Comparison of ENCODE assay signal across 8 mouse cellular contexts in the genomic region with DNA sequence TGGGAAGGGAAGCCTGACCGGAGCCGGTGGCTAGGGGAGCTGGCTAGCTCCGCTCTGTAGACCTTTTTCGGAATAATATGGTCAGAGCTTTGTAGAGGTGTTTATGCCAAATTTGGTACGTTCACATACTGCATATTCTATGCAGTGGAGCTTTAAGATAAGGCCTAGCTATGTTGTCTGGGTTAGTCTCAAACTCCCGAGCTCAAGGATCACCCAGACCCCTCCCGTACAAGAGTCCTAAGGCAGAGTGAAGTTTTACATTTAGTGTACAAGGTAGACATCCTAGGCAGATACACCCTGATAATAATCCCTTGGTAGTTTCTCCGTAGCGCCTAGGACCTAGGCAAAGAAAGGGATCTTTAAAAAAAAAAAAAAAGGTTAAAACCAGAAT. TPM values are rescaled to one million over a fixed set of nuclear protein-coding genes. Genes with fewer than 3 reads are reported as not detected.
DNase-seq lines count a peak whose midpoint lies in the region; ATAC-seq and TF ChIP-seq lines count a peak whose summit lies in the region.

No protein-coding gene starts in this region.

- H3K9me3 ChIP-seq in kidney, embryonic 16.5 days (ENCODE audit: low read length) = no peaks in the 10 kb centered on the region
- H3K9me3 ChIP-seq in hindbrain, postnatal 0 days (ENCODE audit: low read length) = no peaks in the 10 kb centered on the region
- H3K9me3 ChIP-seq in midbrain, embryonic 15.5 days = no peaks in the 10 kb centered on the region

- 11% methylated on average over 9 of the region's 9 CpGs for WGBS in kidney, embryonic 16.5 days
- 6% methylated on average over 9 of the region's 9 CpGs for WGBS in hindbrain, postnatal 0 days
- 6% methylated on average over 9 of the region's 9 CpGs for WGBS in midbrain, embryonic 15.5 days

- H3K4me2 ChIP-seq in kidney, embryonic 16.5 days (replicated peaks; ENCODE audit: low read depth, low read length) = peak overlapping the region; percentile 59
- peak overlapping the region; percentile 69 for H3K4me2 ChIP-seq in hindbrain, postnatal 0 days (ENCODE audit: low read depth, low read length)
- peak overlapping the region; percentile 72 for H3K4me2 ChIP-seq in midbrain, embryonic 15.5 days

- H3K9ac ChIP-seq in kidney, embryonic 16.5 days (replicated peaks; ENCODE audit: low read length) = peak overlapping the region; percentile 94
- H3K9ac ChIP-seq in hindbrain, postnatal 0 days (replicated peaks; ENCODE audit: low read length) = peak overlapping the region; percentile 82
- H3K9ac ChIP-seq in midbrain, embryonic 15.5 days = peak overlapping the region; percentile 92

- H3K36me3 ChIP-seq in kidney, embryonic 16.5 days (ENCODE audit: insufficient read depth, low read length) = no peaks in the 10 kb centered on the region; the same call in 1 of the 2 replicates
- no peaks in the 10 kb centered on the region for H3K36me3 ChIP-seq in hindbrain, postnatal 0 days (ENCODE audit: insufficient read depth, low read length)
- H3K36me3 ChIP-seq in midbrain, embryonic 15.5 days (replicated peaks) = 0 out of 2 replicates have a peak, but pooled peaks cover 3% of the 10 kb centered on the region

- peaks cover 8% of the 10 kb centered on the region for H3K4me1 ChIP-seq in kidney, embryonic 16.5 days (ENCODE audit: insufficient read depth, low read length)
- no peaks in the 10 kb centered on the region for H3K4me1 ChIP-seq in brown adipose tissue, adult 24 weeks (ENCODE audit: control insufficient read depth, insufficient read depth, insufficient read length, low read length)
- peaks cover 7% of the 10 kb centered on the region; the same call in 1 of the 2 replicates for H3K4me1 ChIP-seq in hindbrain, postnatal 0 days (ENCODE audit: insufficient read depth, low read length)
- H3K4me1 ChIP-seq in midbrain, embryonic 15.5 days = peaks cover 6% of the 10 kb centered on the region

- no peaks in the 10 kb centered on the region for H3K27me3 ChIP-seq in kidney, embryonic 16.5 days (ENCODE audit: insufficient read depth, low read length)
- H3K27me3 ChIP-seq in hindbrain, postnatal 0 days (ENCODE audit: insufficient read depth, low read length) = no peaks in the 10 kb centered on the region
- H3K27me3 ChIP-seq in midbrain, embryonic 15.5 days (replicated peaks) = 0 out of 2 replicates have a peak, but pooled peaks cover under 1% of the 10 kb centered on the region

- peak overlapping the region; percentile 96 for H3K27ac ChIP-seq in kidney, embryonic 16.5 days (ENCODE audit: low read length)
- peak overlapping the region; percentile 71; the same call in 1 of the 2 replicates for H3K27ac ChIP-seq in brown adipose tissue, adult 24 weeks (replicated peaks; ENCODE audit: low read depth, low read length)
- H3K27ac ChIP-seq in hindbrain, postnatal 0 days = peak overlapping the region; percentile 93
- peak overlapping the region; percentile 91 for H3K27ac ChIP-seq in midbrain, embryonic 15.5 days

- no peak for DNase-seq in kidney, adult 11 months
- DNase-seq in hindbrain, postnatal 0 days (ENCODE audit: low spot score) = no peak
- DNase-seq in spleen, postnatal 10 days (ENCODE audit: low spot score in 2 of 2) = no peak
- no peak for DNase-seq in adrenal gland, adult (ENCODE audit: inconsistent age in 2 of 2, low spot score in 1 of 2)
- no peak for DNase-seq in natural killer cell, adult 2 months (ENCODE audit: low spot score in 2 of 2)

- ATAC-seq in kidney, embryonic 16.5 days (ENCODE audit: low FRiP score, low TSS enrichment) = no peak; the same call in 1 of the 2 replicates
- ATAC-seq in hindbrain, postnatal 0 days = peak; percentile 41; the same call in 1 of the 2 replicates
- ATAC-seq in midbrain, embryonic 15.5 days (replicated peaks) = peak; percentile 66

- no peak for TF ChIP-seq CTCF in hindbrain, postnatal 0 days (IDR thresholded peaks at IDR 0.05; ENCODE audit: low read depth)

- H3K4me3 ChIP-seq in kidney, embryonic 16.5 days (ENCODE audit: low read length) = peak overlapping the region; percentile 75
- H3K4me3 ChIP-seq in brown adipose tissue, adult 24 weeks (ENCODE audit: insufficient read depth, low read depth, low read length) = peak overlapping the region; percentile 87
- peak overlapping the region; percentile 71 for H3K4me3 ChIP-seq in hindbrain, postnatal 0 days (ENCODE audit: low read length)
- peak overlapping the region; percentile 81 for H3K4me3 ChIP-seq in midbrain, embryonic 15.5 days

RNA-seq across cellular contexts. Expression of gene Pstk, which starts 0.5 kb away (rescaled TPM):
- 65.1 and 66.1 TPM in 2 replicates for polyA plus RNA-seq in kidney, embryonic 16.5 days (2015; fragmentation: Nextera tagmentation; extraction: Ambion mirVana)
- 58.6 and 109 TPM in 2 replicates for polyA plus RNA-seq in brown adipose tissue, adult 24 weeks (2012; ENCODE audit: insufficient read depth, insufficient read length, missing spikeins)
- total RNA-seq in hindbrain, postnatal 0 days (2014; rRNA removed) = 39.9 and 52.5 TPM in 2 replicates
- polyA plus RNA-seq in hindbrain, postnatal 0 days (2015; fragmentation: Nextera tagmentation; extraction: Ambion mirVana) = 53.5 and 55.8 TPM in 2 replicates
- polyA plus RNA-seq in midbrain, embryonic 15.5 days (2015; fragmentation: Nextera tagmentation; extraction: Ambion mirVana) = 50.5 and 50.7 TPM in 2 replicates

RNA-seq across cellular contexts. Expression of gene 2310057M21Rik, which starts 8.9 kb away (rescaled TPM):
- polyA plus RNA-seq in kidney, embryonic 16.5 days (2015; fragmentation: Nextera tagmentation; extraction: Ambion mirVana) = 20.4 and 22.0 TPM in 2 replicates
- polyA plus RNA-seq in brown adipose tissue, adult 24 weeks (2012; ENCODE audit: insufficient read depth, insufficient read length, missing spikeins) = 7.6 and 11.7 TPM in 2 replicates
- 27.4 and 47.8 TPM in 2 replicates for total RNA-seq in hindbrain, postnatal 0 days (2014; rRNA removed)
- polyA plus RNA-seq in hindbrain, postnatal 0 days (2015; fragmentation: Nextera tagmentation; extraction: Ambion mirVana) = 20.3 and 26.2 TPM in 2 replicates
- 29.1 and 32.0 TPM in 2 replicates for polyA plus RNA-seq in midbrain, embryonic 15.5 days (2015; fragmentation: Nextera tagmentation; extraction: Ambion mirVana)

RNA-seq across cellular contexts. Expression of gene Fam24a, which starts 37.8 kb away (rescaled TPM):
- not detected in 2 replicates for polyA plus RNA-seq in kidney, embryonic 16.5 days (2015; fragmentation: Nextera tagmentation; extraction: Ambion mirVana)
- polyA plus RNA-seq in brown adipose tissue, adult 24 weeks (2012; ENCODE audit: insufficient read depth, insufficient read length, missing spikeins) = not detected in 2 replicates
- not detected in 2 replicates for total RNA-seq in hindbrain, postnatal 0 days (2014; rRNA removed)
- polyA plus RNA-seq in hindbrain, postnatal 0 days (2015; fragmentation: Nextera tagmentation; extraction: Ambion mirVana) = 0.29 and 0.44 TPM in 2 replicates
- polyA plus RNA-seq in midbrain, embryonic 15.5 days (2015; fragmentation: Nextera tagmentation; extraction: Ambion mirVana) = not detected in 2 replicates

RNA-seq across cellular contexts. Expression of gene Ikzf5, which starts 38.9 kb away (rescaled TPM):
- polyA plus RNA-seq in kidney, embryonic 16.5 days (2015; fragmentation: Nextera tagmentation; extraction: Ambion mirVana) = 13.9 and 15.8 TPM in 2 replicates
- 12.8 and 16.4 TPM in 2 replicates for polyA plus RNA-seq in brown adipose tissue, adult 24 weeks (2012; ENCODE audit: insufficient read depth, insufficient read length, missing spikeins)
- total RNA-seq in hindbrain, postnatal 0 days (2014; rRNA removed) = 14.3 and 16.1 TPM in 2 replicates
- 10.2 and 11.3 TPM in 2 replicates for polyA plus RNA-seq in hindbrain, postnatal 0 days (2015; fragmentation: Nextera tagmentation; extraction: Ambion mirVana)
- polyA plus RNA-seq in midbrain, embryonic 15.5 days (2015; fragmentation: Nextera tagmentation; extraction: Ambion mirVana) = 10.1 and 12.5 TPM in 2 replicates

RNA-seq across cellular contexts. Expression of gene Acadsb, which starts 38.9 kb away (rescaled TPM):
- 110 and 115 TPM in 2 replicates for polyA plus RNA-seq in kidney, embryonic 16.5 days (2015; fragmentation: Nextera tagmentation; extraction: Ambion mirVana)
- 240 and 287 TPM in 2 replicates for polyA plus RNA-seq in brown adipose tissue, adult 24 weeks (2012; ENCODE audit: insufficient read depth, insufficient read length, missing spikeins)
- 24.2 and 27.3 TPM in 2 replicates for total RNA-seq in hindbrain, postnatal 0 days (2014; rRNA removed)
- polyA plus RNA-seq in hindbrain, postnatal 0 days (2015; fragmentation: Nextera tagmentation; extraction: Ambion mirVana) = 76.1 and 82.8 TPM in 2 replicates
- 107 and 110 TPM in 2 replicates for polyA plus RNA-seq in midbrain, embryonic 15.5 days (2015; fragmentation: Nextera tagmentation; extraction: Ambion mirVana)
